Mouse (Mus musculus): ENCODE results near the gene Phf21a.
"Not testable (repeated sequence)": the region's sequence is repeated elsewhere in the genome, so short reads cannot be mapped to it uniquely, and the experiment has no call there.

The Phf21a gene

DNA sequence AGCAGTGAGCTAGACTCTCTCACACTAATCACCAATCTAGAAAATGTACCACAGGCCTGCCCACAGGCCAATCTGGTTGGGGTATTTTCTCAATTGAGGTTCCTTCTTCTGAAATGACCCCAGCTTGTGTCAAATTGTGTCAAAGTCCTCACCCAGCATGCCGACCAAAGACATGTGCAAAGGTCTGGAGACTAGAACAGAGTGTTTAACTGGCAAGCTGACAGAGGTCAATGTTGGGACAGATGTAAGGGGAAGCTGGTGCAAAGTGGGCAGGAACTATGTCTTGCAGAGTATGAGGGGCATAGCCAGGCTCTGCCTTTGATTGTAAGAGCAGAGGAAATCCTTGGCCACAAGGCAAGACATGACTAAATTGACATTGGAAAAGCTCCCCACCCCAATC, 7.2 kb upstream of the Phf21a start:
- no peak for DNase-seq

DNA sequence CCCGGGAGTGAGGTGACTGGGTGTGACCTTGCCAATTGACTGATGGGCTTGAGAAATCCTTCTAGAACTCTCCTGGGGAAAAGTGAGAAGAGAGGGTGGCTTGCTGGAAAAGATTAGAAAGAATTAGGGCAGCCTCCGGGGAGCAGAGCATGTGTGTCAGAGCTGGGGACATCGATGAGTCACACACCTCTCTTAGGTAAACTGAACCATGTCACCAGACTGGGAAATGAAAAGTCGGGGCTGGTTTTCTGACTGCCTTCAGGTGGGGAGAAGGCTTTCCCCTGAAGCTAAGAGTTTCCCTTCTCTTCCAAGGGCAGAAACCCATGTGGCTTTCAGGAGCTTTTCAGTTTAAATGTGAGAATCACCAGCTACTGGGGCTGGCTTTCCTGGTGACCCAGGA, 5.9 kb upstream of the Phf21a start:
- no peak for DNase-seq

DNA sequence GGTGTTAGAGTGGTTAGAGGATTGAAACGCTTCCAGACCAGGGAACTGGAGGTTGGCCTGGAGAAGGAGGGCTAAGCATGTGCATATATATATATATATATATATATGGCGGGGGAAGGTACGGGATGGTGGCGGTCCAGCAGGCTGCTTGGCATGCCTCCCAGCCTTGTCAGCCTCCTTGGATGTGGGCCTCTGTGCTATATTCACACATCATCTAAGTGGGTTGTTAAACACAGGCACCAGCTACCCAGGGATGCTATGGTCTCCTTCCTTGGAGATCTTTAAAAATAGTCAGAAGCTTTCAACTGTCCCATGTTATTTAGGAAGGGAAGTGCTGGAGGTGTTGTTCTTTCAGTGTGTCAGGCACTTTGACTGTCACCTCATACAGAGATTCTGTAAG, 3.1 kb upstream of the Phf21a start:
- DNase-seq, result no peak

DNA sequence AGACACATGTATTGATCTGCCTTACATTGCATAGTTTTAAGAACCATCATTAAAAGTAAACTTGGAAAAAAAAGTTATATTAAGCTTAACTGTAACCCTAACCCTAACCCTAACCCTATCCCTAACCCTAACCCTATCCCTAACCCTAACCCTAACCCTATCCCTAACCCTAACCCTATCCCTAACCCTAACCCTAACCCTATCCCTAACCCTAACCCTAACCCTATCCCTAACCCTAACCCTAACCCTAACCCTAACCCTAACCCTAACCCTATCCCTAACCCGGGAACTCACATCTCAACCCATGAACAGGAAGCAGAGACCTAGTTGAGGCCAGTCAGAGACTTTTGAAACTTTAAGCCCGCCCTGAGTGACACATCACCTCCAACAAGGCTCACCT, 586 bp downstream of the Phf21a start:
- DNase-seq, result not testable (repeated sequence)

DNA sequence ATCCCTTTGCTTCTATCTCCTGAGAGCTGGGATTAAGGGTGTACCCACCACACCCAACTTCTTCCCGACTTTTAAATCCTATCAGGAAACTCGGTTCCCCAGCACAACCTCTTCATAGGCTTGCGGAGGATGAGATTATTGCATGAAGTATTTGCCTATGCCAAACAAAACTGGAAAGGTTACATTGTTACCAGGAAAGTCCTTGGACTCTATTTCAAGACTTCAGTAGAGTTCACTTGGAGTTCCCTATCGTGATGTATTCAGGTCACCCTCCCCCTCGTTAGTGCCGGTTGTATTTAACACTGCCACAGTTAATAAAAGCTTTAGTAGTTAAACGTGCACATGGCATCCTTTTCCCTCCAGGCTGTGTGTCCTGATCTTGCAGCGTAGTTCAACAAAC, 1.2 kb downstream of the Phf21a start:
- no peak for DNase-seq

DNA sequence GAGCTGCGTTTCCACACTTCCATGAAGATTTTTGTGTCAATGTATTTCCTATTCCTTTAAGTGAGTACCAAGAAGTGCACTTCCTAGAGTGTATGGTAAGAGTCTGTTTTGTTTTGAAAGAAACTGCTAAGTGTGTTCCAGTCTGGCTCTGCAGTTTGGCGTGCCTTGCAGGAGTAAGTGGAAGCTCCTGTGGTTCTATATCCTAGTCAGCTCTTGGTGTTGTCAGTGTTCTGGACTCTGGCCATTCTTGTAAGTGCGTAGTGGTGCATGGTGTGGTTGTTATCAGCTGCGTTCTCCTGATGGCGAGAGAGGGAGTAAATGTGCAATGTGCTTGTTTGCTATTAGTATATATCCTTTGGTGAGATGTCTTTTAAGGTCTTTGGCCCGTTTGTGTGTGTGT, 7.9 kb downstream of the Phf21a start:
- DNase-seq, result no peak

DNA sequence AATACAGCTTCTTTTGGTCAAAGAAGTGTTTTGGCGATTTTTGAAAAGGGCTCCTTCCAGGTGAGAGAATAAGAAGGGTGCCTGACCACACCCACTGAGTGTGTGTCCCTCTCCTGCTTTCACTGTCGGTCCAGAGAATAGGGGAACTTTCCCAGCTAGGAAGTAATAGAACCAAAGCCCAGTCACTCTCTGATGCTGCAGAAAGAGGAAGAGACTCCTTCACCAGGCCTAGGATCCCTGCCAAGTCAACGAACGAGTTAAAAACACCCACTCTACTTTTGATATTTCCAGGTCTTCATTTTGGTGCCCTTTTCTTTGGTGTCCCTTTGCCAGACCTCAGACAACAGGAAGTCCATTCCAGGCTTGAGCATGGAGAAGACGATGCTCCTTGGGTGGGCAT, 31.6 kb downstream of the Phf21a start:
- no peak for DNase-seq

DNA sequence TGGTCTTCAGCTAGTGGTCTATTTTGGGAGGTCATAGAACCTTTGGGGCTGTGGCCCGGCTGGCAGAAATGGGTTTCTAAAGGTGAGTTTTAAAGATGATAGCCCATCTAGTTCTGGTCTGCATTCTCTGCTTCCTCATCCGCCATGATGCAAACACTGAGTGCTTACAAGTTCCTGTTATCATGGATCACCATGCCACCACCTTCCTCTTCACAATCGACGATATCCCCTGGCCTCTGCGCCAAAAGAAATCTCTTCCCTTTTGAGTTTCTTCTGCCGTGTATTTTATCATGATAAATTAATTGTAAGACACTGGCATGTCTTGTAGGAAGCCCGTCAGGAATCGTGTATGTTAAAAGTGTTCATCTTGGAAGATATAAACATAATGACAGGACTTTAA, 32.4 kb downstream of the Phf21a start:
- DNase-seq, result no peak

DNA sequence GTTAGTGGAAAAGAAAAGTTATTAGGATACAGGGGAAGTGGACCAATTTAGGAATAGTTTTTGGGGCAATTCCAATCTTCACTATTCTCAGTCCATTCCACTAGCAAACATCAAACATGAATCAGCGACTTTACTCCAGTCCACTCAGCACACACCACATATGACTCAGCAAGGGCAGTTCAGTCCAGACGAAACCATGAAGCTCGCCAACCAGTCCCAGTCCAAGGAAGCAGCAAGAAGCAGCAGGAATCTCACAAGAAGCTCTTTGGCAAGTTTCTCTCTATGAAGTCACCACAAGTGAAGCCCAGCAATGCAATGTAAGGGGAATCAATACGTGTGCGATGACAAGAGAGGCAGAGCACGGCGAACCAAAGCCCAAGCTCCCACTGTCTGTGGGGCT, 37.2 kb downstream of the Phf21a start:
- no peak for DNase-seq

DNA sequence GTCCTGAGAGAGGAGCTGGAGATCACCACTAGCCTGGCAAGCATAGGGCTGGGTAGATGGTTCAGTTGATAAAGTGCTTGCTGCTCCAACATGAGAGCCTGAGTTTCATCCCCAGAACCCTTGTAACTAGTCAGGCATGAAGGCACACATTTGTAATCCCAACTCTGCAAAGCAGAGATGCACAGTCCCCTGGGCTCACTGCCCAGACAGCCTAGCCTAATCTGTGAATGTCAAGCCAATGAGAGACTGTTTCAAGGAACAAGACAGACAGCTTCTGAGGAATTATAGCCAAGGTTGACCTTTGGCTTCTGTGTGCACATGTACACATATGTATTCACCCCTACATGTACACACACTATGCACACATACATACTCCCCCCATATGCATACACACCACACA, 45.8 kb downstream of the Phf21a start:
- DNase-seq, result no peak

DNA sequence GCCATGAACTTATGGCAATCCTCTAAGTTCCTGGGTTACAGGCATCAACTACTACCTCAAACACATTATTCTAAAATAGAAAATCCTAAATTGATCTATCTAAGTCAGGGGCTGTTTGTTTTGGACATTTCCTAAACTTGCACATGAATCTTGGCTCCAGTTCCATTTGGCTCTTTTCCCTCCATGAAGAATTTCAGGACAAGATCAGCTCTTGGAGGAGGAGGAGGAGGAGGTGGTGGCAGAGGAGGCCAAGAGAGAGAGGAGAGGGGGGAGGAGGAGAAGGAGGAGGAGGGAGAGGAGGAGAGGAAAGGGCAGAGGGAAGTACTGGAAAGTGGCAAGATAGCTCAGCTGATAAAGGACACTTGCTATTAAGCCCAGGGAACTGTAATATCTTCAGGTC, 46.4 kb downstream of the Phf21a start:
- DNase-seq, result no peak

DNA sequence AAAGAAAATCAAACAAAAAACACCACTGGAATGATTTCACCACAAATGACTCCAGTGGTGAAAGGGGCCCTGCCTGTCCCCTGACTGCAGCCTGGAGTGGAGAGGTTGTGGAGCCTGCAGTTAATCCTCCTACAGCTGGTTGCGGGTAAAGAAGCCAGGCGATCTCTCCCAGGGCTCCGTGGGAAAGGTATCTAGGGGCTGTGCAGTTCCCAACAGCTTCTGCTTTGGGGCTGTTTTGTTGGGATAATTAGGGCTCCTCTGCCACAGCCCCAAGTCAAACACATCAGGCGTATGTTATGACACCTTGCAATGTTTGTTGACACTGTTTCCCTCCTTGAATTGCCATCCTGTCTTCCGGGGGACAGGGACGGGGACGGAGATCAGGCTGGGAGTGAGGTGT, 47.5 kb downstream of the Phf21a start:
- no peak for DNase-seq

DNA sequence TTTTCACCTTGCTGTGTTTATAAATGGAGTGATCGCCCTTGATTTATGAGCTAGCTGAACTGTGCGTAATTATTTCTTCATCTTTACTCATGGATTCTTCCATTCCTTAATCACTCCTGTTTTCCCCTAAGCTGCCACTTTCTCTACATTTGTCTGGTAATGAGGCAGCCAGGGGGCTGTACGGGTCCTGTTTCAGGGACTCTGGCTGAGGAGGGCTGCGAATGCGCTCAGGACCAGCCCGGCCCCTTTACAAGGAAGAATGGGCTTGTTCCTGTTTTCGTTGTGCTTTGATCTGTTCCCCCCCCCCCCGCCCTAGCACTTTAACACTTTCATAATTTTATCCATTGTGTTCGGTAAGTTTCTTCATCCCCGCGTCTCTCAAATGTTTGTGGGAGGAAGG, 48.2 kb downstream of the Phf21a start:
- DNase-seq, result no peak

DNA sequence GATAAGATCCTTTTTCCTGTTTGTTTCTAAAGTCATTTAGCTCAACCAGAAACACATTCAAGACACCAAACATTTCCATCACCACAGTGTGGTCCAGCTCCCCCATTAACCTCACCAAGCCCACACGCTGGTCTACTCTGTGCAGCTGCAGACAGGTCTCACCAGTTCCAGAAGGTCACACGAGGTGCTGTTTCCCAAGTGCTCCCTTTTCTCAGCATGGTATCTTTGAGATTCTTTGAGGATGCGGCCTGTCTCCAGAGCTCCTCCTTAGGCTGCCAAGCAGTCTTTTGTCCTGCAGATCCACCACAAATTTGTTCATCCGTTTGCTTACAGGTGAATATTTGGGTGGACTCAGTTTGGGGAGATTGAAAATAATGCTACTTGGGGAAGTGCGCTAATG, 51.0 kb downstream of the Phf21a start:
- DNase-seq, result no peak

DNA sequence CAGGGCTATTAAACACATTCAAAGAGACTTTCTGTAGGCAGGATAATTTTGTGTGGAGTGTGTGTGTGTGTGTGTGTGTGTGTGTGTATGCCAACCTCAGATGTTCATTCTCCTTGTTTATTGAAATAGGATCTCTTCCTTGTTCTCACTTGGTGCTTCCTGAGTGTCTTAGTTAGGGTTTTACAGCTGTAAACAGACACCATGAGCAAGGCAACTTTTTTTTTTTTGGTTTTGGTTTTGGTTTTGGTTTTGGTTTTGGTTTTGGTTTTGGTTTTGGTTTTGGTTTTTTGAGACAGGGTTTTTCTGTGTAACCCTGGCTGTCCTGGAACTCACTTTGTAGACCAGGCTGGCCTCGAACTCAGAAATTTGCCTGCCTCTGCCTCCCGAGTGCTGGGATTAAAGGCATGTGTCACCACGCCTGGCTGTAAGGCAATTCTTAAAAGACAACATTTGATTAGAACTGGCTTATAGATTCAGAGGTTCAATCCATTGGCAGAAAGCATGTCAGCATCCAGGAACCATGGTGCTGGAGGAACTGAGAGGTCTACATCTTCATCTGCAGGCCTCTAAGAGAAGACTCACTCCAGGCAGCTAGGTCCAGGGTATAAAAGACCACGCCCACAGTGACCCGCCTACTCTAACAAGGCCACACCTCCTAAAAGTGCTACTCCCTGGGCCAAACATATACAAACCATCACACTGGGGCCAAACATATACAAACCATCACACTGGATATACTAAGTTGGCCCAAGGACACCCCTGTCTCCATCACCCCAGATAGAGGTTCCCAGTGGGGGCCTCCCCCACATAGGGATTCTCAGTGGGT, 55.2 kb downstream of the Phf21a start:
- DNase-seq, result not testable (repeated sequence)

DNA sequence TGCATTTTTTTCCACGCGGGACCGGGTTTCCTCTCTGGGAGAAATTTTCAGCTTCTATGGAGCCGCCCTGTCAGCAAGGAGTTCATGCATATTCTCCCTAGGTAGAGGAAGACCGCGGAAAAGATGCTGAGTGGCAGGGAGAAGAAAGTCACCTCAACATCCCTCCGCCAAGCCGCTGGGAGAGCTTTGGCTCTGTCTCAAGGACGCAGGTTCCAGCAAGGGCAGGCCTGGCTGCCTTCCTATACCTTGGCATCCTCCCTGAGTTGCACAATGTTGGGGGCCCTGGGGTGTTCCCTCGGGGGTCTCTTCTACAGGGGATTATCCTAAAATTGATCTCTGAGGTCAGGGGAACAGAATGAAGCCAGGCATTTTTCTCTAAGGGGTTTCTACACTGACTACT, 71.4 kb downstream of the Phf21a start:
- DNase-seq, result no peak

DNA sequence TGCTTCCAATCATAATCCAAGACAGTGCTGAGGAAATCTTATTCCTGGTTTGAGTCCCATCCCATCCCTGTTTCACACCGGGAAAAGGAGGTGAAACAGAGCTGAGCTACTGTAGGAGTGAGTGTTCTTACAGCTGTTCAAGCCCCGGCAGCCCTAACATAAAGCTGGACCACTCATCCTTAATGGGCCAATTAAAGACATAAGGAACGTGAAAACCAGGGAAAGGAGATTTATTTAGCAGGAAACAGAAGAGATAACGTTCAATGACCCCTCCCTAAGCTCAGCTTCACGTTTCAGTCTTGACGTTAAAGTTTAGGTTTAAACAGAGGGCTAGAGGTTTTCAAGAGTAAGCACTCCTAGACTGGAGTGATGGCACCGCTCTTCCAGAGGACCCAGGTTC, 74.0 kb downstream of the Phf21a start:
- DNase-seq, result no peak

DNA sequence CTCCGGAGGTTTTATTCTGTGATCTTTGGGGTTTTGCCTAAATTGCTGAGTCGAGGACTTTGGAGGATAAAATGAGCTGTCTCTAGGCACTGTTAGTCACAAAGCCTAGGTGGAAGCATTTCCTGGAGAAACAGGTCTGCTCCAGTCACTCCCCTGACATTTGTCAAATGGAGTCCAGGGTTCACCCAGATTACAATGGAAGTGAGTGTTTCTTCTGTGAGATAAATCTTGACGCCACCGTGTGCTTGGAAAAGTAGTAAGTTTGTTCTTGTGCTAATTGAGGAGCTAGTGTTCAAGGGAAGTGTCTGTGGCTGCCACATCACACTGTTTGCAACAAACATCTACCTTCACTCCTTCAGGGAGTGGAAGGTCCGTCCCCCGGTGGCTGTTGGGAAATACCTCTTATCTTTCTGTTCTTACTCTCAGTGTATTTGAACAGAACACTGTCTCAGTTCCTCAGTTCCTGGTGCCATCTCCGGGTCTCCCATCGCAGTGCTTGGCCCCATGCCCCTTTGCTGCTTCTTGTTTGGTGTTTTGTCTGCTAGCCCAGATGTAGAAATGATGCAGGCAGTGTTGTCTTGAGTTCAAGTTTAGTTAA, 78.2 kb downstream of the Phf21a start:
- no peak for DNase-seq

DNA sequence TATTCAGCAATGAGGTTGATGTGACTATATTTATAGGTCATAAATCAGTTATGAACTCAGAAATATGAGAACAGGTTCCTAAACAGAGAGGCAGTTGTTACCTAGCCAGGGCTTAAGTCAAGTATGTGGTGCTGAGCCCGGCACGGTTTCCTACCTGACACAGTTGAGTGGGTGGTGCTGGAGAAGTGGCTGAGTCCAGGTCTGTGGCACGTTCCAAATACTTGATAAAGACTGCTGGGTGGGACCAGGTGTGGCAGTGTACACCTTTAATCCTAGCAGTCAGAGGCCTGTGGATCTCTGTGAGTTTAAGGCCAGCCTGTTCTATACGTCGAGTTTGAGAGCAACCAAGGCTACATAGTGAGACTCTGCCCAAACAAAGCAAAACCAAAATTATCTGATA, 79.4 kb downstream of the Phf21a start:
- DNase-seq, result no peak

DNA sequence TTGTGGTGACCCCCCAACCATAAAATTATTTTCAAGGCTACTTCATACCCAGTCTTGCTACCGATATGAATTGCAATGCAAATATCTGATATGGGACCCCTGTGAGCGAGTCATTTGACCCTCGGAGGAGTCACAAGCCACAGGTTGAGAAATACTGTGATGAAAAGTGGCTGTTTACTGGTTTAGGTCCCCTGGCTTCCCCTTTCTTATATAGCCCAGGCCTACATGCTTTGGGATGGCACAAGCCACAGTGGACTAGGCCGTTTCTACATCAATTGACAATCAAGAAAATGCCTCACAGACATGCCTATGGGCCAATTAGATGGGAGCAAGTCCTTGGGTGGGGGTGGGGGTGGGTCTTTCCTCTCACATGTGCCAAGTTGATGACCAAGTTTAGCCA, 80.3 kb downstream of the Phf21a start:
- no peak for DNase-seq

DNA sequence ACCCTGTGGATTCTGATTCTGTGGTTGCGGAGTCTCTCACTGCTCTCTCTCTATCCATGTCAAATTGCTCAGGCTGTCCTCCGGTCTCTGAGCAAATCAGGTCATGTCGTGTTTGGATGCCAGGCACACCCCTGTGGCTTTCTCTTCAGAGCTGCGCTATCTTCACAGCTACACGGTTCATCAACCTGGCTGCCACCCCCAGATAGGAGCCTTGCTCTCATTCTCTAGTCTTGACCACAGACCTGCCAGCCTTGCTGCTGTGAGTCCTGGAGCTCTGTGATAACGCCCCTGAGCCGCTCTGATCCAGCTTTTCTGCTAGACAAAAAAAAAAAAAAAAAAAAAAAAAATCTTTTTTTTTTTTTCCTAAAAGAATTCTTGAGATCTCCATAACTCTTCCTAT, 81.3 kb downstream of the Phf21a start:
- DNase-seq, result no peak

DNA sequence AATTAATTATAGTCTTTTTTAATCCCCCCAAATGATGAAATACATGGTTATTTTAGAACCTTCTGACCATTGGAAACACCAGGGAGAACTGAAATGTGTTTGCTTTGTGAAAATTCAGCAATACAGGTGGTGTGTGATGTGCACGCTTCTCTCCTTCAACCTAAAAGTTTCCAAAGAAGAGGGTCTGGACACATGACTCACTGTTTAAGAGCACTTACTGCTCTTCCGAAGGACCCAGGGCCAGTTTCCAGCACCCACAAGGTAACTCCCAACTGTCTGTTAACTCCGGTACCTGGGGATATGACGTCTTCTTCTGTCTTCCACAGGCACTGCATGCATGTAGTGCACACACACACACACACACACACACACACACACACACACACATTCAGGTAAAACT, 82.1 kb downstream of the Phf21a start:
- DNase-seq, result no peak

DNA sequence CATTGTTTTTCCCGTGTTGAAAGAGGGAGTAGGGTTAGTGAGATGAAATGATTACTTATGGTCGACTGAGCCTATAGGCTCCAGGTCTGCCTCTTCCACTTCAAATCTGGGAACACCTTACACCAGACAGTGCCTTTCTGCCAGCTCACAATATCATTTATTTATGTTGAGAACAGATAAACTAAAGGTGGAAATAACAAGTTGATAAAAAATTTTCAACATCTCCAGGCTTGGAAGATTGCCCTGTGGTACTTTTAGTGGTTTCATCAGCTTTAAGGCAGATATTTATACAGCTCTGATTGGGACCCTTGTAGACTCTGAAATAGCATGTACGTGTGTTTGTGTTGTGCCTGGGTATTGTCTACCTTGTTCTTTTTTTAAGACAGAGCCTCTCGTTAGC, 83.4 kb downstream of the Phf21a start:
- no peak for DNase-seq

DNA sequence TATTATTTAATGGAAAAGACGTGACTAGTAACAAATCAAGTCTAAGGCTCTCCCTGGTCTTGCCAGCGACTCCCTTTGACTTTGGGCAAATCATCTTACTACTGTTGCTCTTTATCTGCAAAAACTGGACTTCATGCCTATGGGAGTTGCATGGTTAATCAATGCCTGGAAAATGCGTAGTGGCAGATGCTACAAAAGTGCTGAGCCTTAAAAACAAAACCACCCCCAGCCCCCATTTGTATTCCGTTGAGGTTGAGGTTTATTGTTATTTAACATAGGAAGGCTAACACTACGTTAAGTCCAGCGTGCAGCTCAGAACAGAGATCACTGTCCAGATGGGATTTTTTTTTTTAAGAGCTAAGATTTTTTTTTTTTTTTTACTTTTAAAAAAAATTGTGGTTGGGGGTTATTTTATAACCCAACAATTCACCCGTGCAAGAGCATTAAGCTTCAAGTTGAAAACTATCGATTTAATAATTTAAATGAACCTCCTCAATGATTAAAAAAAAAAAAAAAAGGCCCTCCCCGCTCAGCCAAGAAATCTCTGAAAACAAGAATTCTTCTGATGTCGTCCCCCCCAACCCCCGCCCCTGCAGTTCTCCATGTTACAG, 89.3 kb downstream of the Phf21a start:
- no peak for DNase-seq
